ENCODE assay signal across 8 mouse cellular contexts in genomic region chr11:100574708-100575483, GRCm38 (mm10). TPM values are rescaled to one million over a fixed set of nuclear protein-coding genes. Genes with fewer than 3 reads are reported as not detected.
DNase-seq lines count a peak whose midpoint lies in the region; ATAC-seq and TF ChIP-seq lines count a peak whose summit lies in the region.

Cnp (plus strand) TSS chr11:100574904.

- DNase-seq in CD8-positive naive resting alpha-beta T cell, adult 2 months (ENCODE audit: low read depth in 2 of 2, low spot score in 2 of 2), result peak; percentile 57 to 65
- DNase-seq in c-Kit-positive CD71-negative TER-119-negative erythroid progenitor cells, embryonic 14.5 days (ENCODE audit: low read depth), result peak; percentile 49
- DNase-seq in heart, postnatal 10 days, result peak; percentile 80 to 81
- peak; percentile 88 to 91 for DNase-seq in kidney, postnatal 4 days

- peak; percentile 66 for ATAC-seq in forebrain, embryonic 13.5 days
- ATAC-seq in liver, embryonic 16.5 days (ENCODE audit: low read depth), result peak; percentile 77
- ATAC-seq in neural tube, embryonic 12.5 days (ENCODE audit: low FRiP score, low read depth), result peak; percentile 51; the same call in 1 of the 2 replicates

- peak within 1 kb of the TSS; percentile 70 for H3K9ac ChIP-seq in forebrain, embryonic 13.5 days
- H3K9ac ChIP-seq in liver, embryonic 16.5 days (ENCODE audit: low read depth, low read length), result peak within 1 kb of the TSS; percentile 67
- H3K9ac ChIP-seq in neural tube, embryonic 12.5 days, result peak within 1 kb of the TSS; percentile 70

- no peak; the same call in 1 of the 2 replicates for TF ChIP-seq POLR2A in testis, adult 2 months (IDR thresholded peaks at IDR 0.05; ENCODE audit: control insufficient read depth, low read depth, low read length)

- H3K27ac ChIP-seq in forebrain, embryonic 13.5 days, result peak within 1 kb of the TSS; percentile 12
- peak within 1 kb of the TSS; percentile 66 for H3K27ac ChIP-seq in liver, embryonic 16.5 days (ENCODE audit: low read length)
- H3K27ac ChIP-seq in neural tube, embryonic 12.5 days, result no peak within 1 kb of the TSS
- peak within 1 kb of the TSS; percentile 25 for H3K27ac ChIP-seq in testis, adult 2 months (ENCODE audit: control insufficient read depth, insufficient read depth, low read depth, low read length)

- no peak for TF ChIP-seq CTCF in testis, adult 2 months (IDR thresholded peaks at IDR 0.05; ENCODE audit: control insufficient read depth, insufficient read depth, insufficient replicate concordance, low read depth, low read length)

- intact Hi-C loops in heart, postnatal 10 days (cut with DNase I), result loop anchor here (5.0 kb wide), 1 partner anchor 187 kb away; the partner anchor contains the start of gene Hcrt

- H3K4me2 ChIP-seq in forebrain, embryonic 13.5 days, result peak within 1 kb of the TSS; percentile 80
- H3K4me2 ChIP-seq in liver, embryonic 16.5 days (ENCODE audit: low read depth, low read length), result peak within 1 kb of the TSS; percentile 81
- H3K4me2 ChIP-seq in neural tube, embryonic 12.5 days (replicated peaks), result peak within 1 kb of the TSS; percentile 93

- H3K36me3 ChIP-seq in forebrain, embryonic 13.5 days (ENCODE audit: poor library complexity, severe bottlenecking), result peaks cover 21% of the 10 kb centered on the region
- no peaks in the 10 kb centered on the region for H3K36me3 ChIP-seq in liver, embryonic 16.5 days (ENCODE audit: control insufficient read depth, insufficient read depth)
- peaks cover 13% of the 10 kb centered on the region for H3K36me3 ChIP-seq in neural tube, embryonic 12.5 days
- H3K36me3 ChIP-seq in testis, adult 2 months (ENCODE audit: control insufficient read depth, insufficient read depth, low read length), result no peaks in the 10 kb centered on the region

- H3K4me1 ChIP-seq in forebrain, embryonic 13.5 days, result peaks cover 22% of the 10 kb centered on the region
- peaks cover 20% of the 10 kb centered on the region for H3K4me1 ChIP-seq in liver, embryonic 16.5 days (ENCODE audit: control insufficient read depth, low read depth, low read length)
- peaks cover 24% of the 10 kb centered on the region for H3K4me1 ChIP-seq in neural tube, embryonic 12.5 days
- H3K4me1 ChIP-seq in testis, adult 2 months (ENCODE audit: control insufficient read depth, insufficient read depth, low read length), result peaks cover 12% of the 10 kb centered on the region

- H3K9me3 ChIP-seq in forebrain, embryonic 13.5 days (replicated peaks), result no peaks in the 10 kb centered on the region
- H3K9me3 ChIP-seq in liver, embryonic 16.5 days (replicated peaks; ENCODE audit: control insufficient read depth, low read length), result no peaks in the 10 kb centered on the region
- no peaks in the 10 kb centered on the region for H3K9me3 ChIP-seq in neural tube, embryonic 12.5 days

- peaks cover 20% of the 10 kb centered on the region for H3K27me3 ChIP-seq in forebrain, embryonic 13.5 days
- no peaks in the 10 kb centered on the region for H3K27me3 ChIP-seq in liver, embryonic 16.5 days (ENCODE audit: control insufficient read depth, insufficient read depth, low read depth, low read length)
- H3K27me3 ChIP-seq in neural tube, embryonic 12.5 days (replicated peaks), result peaks cover 4% of the 10 kb centered on the region; the same call in 1 of the 2 replicates
- no peaks in the 10 kb centered on the region for H3K27me3 ChIP-seq in testis, adult 2 months (ENCODE audit: control insufficient read depth, insufficient read depth, low read length)

- 1% methylated on average over 47 of the region's 47 CpGs for WGBS in forebrain, embryonic 13.5 days
- under 1% methylated on average over 47 of the region's 47 CpGs for WGBS in liver, embryonic 16.5 days (ENCODE audit: insufficient replicate concordance)
- WGBS in neural tube, embryonic 12.5 days, result 3% methylated on average over 47 of the region's 47 CpGs

- peak within 1 kb of the TSS; percentile 69 for H3K4me3 ChIP-seq in forebrain, embryonic 13.5 days
- peak within 1 kb of the TSS; percentile 66 for H3K4me3 ChIP-seq in liver, embryonic 16.5 days (ENCODE audit: low read depth, low read length)
- peak within 1 kb of the TSS; percentile 57 for H3K4me3 ChIP-seq in neural tube, embryonic 12.5 days
- H3K4me3 ChIP-seq in testis, adult 2 months (ENCODE audit: control insufficient read depth, low read depth, low read length), result peak within 1 kb of the TSS; percentile 69

RNA-seq across cellular contexts. Expression of gene Cnp, which starts in this region (rescaled TPM):
- 20.1 and 20.8 TPM in 2 replicates for polyA plus RNA-seq in forebrain, embryonic 13.5 days (2015; fragmentation: Nextera tagmentation; extraction: Ambion mirVana)
- 1 to 10 TPM; 6.1 to 7.1 TPM for total RNA-seq in heart, postnatal 10 days (2021)
- 13.8 TPM in 2 replicates for polyA plus RNA-seq in liver, embryonic 16.5 days (2015; fragmentation: Nextera tagmentation; extraction: Ambion mirVana)
- polyA plus RNA-seq in neural tube, embryonic 12.5 days (2016; fragmentation: Nextera tagmentation; extraction: Ambion mirVana), result 33.2 and 33.6 TPM in 2 replicates
- 3.3 and 3.7 TPM in 2 replicates for polyA plus RNA-seq in testis, adult 2 months (2012; rRNA removed)
